Mouse (Mus musculus): ENCODE measurements around the gene Tdrd1.
A peak's percentile ranks its signal among the peaks of the same experiment; 100 is the strongest.

The Tdrd1 gene

DNA sequence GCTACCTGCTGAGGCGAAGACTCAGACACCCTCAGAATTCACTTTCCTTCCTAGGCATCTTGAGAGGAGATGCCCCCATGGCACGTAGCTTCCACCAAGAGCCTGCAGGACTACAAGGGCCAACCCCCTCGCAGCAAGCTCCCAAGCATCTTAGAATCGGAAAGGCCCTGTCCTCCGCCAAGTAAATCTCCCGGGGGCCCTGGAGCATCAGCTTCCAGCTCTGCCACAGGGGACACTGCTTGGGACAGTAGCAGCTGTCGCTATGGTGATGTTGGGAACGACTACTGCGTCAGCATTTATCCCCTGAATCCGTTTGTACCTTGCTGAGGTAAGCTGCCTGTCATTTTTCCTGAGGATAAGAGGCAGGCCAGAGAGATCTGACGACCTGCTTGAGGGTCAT lies 84.6 kb downstream of the Tdrd1 start:
- DNase-seq (ENCODE audit: low spot score in 2 of 2), result peak in 1 of 2 experiments; percentile 20

DNA sequence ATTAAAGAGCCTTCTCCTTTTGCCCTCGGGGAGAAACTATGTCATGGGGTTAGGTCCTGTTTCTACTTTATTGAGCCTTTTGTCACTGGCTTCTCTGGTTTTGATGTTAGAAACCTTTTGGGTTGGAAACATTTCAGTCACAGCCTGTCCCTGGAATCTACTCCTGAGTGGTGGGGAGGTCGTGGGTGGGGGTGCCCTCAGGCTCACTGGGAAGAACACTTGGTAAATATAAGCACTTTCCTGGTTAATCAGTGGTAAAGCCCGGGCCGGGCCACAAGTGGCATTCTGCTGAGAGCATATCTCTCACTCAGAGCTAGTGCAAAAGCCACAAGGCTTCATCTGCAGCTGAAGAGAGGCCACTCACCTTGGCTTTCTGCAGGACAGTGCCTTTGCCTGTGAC lies 87.8 kb downstream of the Tdrd1 start:
- DNase-seq (ENCODE audit: low spot score in 2 of 2), result no peak

DNA sequence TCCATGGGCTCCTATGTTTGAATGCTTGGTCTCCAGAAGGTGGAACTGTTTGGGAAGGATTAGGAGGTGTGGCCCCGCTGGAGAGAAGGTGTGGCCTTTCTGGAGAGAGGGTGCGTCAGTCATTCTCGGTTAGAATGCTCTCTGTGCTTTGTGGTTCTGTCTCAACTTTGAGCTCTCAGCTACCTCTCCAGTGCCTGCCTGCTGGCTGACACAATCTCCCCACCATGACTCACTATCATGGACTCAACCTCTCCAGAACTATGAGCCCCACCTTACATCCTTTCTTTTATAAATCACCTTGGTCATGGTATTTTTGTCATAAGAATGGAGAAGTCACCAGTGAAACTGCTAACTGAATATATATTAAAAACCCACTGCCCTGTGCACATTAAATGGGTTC lies 88.6 kb downstream of the Tdrd1 start:
- no peak for DNase-seq (ENCODE audit: low spot score in 2 of 2)

DNA sequence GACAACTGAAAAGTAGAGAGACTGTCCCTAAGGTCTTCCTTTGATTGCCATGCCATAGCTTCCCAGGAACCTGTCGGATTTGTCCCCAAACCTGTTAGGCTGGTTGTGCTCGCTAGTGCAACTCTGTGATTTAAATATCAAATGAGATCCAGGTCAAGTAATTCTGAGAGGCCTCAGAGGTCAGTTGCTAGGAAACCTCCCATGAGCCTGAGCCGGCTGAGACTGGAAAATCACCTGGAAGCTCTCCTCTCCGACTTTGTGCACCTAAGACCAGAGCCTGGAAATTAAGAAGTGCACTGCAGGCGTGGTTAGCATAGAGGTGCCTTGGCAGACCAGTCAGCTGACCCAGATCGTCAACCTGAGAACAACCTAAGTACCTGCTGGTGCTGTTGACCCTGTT lies 89.1 kb downstream of the Tdrd1 start:
- no peak for DNase-seq (ENCODE audit: low spot score in 2 of 2)

Measured in heart, adult 9 months (tissue).